Mouse (Mus musculus): ENCODE results near the gene Srek1ip1. TPM values are rescaled to one million over a fixed set of nuclear protein-coding genes. Genes with fewer than 3 reads are reported as not detected.

Srek1ip1 gene
- polyA plus RNA-seq, 1 experiment from 2014 or later, result 14.2 TPM

DNA sequence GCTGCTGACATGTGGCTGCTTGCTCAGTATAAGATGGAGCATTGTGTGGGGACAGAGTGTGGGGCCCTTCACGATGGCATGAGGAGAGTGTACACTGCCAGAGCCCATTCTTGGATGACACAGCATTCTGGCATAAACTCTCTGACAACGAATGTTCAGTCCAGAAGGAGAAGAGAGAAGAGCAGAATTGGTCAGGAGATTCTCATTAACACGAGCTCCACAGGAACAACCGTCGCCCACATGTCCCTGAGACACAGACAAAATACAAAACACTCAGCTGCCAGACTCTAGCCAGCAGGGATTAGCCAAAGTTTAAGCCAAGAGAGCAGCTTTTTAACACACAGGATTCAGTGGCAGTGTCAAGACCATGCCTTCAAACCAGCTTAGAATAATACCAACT lies 74.4 kb downstream of the Srek1ip1 start:
- H3K9me3 ChIP-seq, result no peaks in the 10 kb centered on the region
- no peak for DNase-seq (ENCODE audit: low spot score)
- WGBS, result 90% methylated on average over 5 of the region's 5 CpGs
- peaks cover 10% of the 10 kb centered on the region for H3K4me1 ChIP-seq (replicated peaks)
- H3K4me3 ChIP-seq, result no peak overlapping the region
- H3K27ac ChIP-seq, result no peak overlapping the region
- H3K27me3 ChIP-seq (ENCODE audit: insufficient read depth, poor library complexity, severe bottlenecking), result peaks cover 35% of the 10 kb centered on the region
- H3K36me3 ChIP-seq, result no peaks in the 10 kb centered on the region

DNA sequence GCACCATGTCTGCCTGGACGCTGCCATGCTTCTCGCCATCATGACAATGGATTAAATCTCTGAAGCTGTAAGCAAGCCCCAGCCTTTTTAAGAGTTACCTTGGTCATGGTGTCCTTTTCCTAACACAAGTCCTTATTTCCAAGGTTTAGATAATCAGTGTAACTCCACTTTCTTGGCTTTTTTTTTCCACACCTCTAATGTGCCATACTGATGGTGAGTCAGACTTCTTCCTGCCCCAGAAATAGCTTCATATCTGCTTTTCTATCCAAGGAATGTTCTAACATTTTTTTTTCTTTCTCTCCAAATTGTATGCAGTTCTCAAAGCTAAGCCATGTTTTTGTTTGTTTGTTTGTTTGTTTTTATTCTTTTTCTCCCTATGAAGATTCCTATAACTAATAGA lies 77.6 kb downstream of the Srek1ip1 start:
- no peaks in the 10 kb centered on the region for H3K9me3 ChIP-seq
- no peak overlapping the region for H3K27ac ChIP-seq
- peaks cover 6% of the 10 kb centered on the region; the same call in 1 of the 2 replicates for H3K27me3 ChIP-seq (ENCODE audit: insufficient read depth, poor library complexity, severe bottlenecking)
- DNase-seq (ENCODE audit: low spot score), result no peak
- no peaks in the 10 kb centered on the region for H3K36me3 ChIP-seq
- H3K4me3 ChIP-seq, result no peak overlapping the region
- no peaks in the 10 kb centered on the region for H3K4me1 ChIP-seq (replicated peaks)
- 85% methylated on average over 2 of the region's 2 CpGs for WGBS

DNA sequence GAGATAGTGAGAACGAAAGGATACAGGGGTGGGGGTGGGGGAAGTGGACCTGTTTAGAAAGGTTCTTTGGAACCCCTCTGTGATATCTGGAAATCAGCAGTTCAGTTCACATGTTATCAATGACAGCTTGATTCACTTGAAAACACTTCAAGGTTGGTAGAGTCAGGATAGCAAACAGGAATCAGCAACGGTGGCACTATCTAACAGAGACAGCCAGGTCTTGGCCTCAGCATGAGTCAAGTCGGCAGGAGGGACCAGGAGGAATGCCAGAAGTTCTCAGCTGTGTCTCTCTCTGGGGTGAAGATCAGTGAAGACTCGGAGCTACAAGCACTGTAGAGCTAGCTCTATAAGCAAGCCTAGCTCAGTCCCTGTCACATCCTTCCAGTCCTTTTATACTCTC lies 86.2 kb downstream of the Srek1ip1 start:
- H3K27me3 ChIP-seq (ENCODE audit: insufficient read depth, poor library complexity, severe bottlenecking), result no peaks in the 10 kb centered on the region
- H3K36me3 ChIP-seq, result no peaks in the 10 kb centered on the region
- 74% methylated on average over 4 of the region's 4 CpGs for WGBS
- DNase-seq (ENCODE audit: low spot score), result no peak
- H3K9me3 ChIP-seq, result no peaks in the 10 kb centered on the region
- H3K27ac ChIP-seq, result no peak overlapping the region
- H3K4me3 ChIP-seq, result no peak overlapping the region
- H3K4me1 ChIP-seq (replicated peaks), result peaks cover 3% of the 10 kb centered on the region

DNA sequence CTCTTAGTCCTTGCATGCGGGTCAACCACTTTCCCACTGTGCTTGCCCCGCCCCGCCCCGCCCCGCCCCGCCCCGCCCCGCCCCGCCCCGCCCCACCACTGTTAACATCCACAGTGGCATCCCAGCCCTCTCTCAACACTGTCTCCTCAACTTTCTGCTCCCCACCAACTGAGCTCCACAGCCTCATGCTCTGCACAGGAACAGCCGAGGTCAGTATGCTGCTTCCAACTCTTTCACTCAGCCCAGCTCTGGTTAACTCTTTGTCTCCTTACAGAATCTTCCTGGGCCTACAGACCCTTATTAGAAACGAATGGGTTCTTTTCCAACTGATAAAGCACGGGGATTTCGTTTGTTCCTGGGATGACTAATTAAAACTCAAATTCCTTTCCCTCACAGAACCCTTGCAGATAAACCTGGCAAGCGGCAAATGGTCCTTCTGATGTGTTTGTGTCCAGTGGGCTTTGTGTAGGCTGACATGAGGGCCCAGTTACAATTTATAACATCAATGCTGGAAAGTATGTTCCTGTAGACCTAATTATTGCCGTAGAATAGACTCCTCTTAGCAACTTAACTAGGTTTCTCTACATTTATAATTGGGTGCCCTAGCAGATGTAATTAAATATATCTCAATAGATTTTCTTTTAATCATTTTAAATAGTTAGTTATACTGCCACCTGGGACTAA lies 91.4 kb downstream of the Srek1ip1 start:
- no peaks in the 10 kb centered on the region for H3K36me3 ChIP-seq
- 36% methylated on average over 16 of the region's 16 CpGs for WGBS
- no peaks in the 10 kb centered on the region for H3K9me3 ChIP-seq
- no peaks in the 10 kb centered on the region for H3K27me3 ChIP-seq (ENCODE audit: insufficient read depth, poor library complexity, severe bottlenecking)
- H3K27ac ChIP-seq, result no peak overlapping the region
- H3K4me3 ChIP-seq, result no peak overlapping the region
- peaks cover 5% of the 10 kb centered on the region for H3K4me1 ChIP-seq (replicated peaks)
- no peak for DNase-seq (ENCODE audit: low spot score)

DNA sequence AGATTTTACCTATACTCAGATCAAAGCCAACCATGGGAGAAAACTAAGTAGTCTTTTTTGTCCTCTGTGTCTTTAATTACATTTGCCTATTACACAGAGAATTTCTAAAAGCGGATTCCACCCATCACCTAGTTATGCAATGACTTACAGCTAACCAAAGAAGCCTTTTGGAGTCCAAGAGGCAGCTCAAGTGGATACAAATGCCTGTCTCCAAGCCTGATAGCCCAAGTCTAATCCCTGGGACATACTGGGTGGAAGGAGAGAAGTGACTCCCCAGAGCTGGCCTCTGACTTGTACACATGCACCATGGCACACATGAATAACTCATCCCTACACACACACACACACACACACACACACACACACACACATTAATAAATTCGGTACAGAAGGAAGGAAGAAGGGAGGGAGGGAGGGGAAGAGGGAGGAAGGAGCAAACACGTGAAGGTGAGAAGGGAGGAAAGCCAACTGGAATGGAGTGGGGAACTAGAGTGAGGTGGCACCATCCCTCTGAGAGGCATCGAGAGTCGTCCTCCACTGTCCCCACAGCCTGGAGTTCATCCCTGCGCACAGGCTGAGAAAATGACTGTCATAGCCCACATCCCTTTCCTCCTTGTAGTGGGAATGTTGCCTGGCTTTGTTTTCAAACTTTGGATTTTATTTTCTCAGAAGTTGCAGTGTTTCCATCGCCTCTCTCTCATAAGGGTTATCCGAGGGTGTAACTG lies 94.2 kb downstream of the Srek1ip1 start:
- Histone ChIP-seq H3K36me3 (no peaks in the 10 kb centered on the region), H3K27ac (no peak overlapping the region), H3K4me3 (no peak overlapping the region), H3K27me3 (ENCODE audit: insufficient read depth, poor library complexity, severe bottlenecking) (no peaks in the 10 kb centered on the region), H3K4me1 (replicated peaks) (peaks cover 5% of the 10 kb centered on the region), H3K9me3 (no peaks in the 10 kb centered on the region)
- WGBS, result 77% methylated on average over 8 of the region's 8 CpGs
- DNase-seq (ENCODE audit: low spot score), result no peak

Other genes with a start within 250 kb of the Srek1ip1 start
- gene Cwc27, start 24.7 kb downstream of the Srek1ip1 start, polyA plus RNA-seq (2016; fragmentation: Nextera tagmentation; extraction: Ambion mirVana), result 27.9 and 29.1 TPM in 2 replicates
- 0.34 TPM in 1 of 2 replicates, not detected in the other for gene Shisal2b, start 71.4 kb downstream of the Srek1ip1 start, polyA plus RNA-seq (2016; fragmentation: Nextera tagmentation; extraction: Ambion mirVana)

Data from hindbrain, embryonic 10.5 days (tissue).